Mouse (Mus musculus) midbrain, embryonic 12.5 days (tissue): Measurements from ENCODE around the gene Ttll3. TPM values are rescaled to one million over a fixed set of nuclear protein-coding genes. Genes with fewer than 3 reads are reported as not detected.

Experiments used
- ATAC-seq: fragments of 200-750 bp; cut with Nextera tagmentation; 2 replicates; pipeline ENCODE4 v1.8.0; 2017; ENCODE audit warnings: low read depth, moderate TSS enrichment, moderate library complexity; ENCODE audit not compliant: low FRiP score
- H3K27ac ChIP-seq: fragments of 300-500 bp; sonication (generic); replicated peaks from 2 replicates; pipeline ENCODE4 v1.5.1; 2016; ENCODE audit warnings: mild to moderate bottlenecking
- H3K27me3 ChIP-seq: fragments of 300-500 bp; sonication (generic); 2 replicates; pipeline ENCODE4 v1.6.1; 2016; ENCODE audit warnings: mild to moderate bottlenecking
- H3K36me3 ChIP-seq: fragments of 300-500 bp; sonication (generic); 2 replicates; pipeline ENCODE4 v1.6.1; 2016
- H3K4me1 ChIP-seq: fragments of 300-500 bp; sonication (generic); 2 replicates; pipeline ENCODE4 v1.6.1; 2016
- H3K4me2 ChIP-seq: fragments of 300-500 bp; sonication (generic); replicated peaks from 2 replicates; pipeline ENCODE4 v1.6.1; 2016; ENCODE audit warnings: mild to moderate bottlenecking, moderate library complexity
- H3K4me3 ChIP-seq: fragments of 300-500 bp; sonication (generic); 2 replicates; pipeline ENCODE4 v1.5.1; 2016; ENCODE audit warnings: mild to moderate bottlenecking
- H3K9ac ChIP-seq: fragments of 300-500 bp; sonication (generic); replicated peaks from 2 replicates; pipeline ENCODE4 v1.6.1; 2016; ENCODE audit warnings: mild to moderate bottlenecking, moderate library complexity
- H3K9me3 ChIP-seq: fragments of 300-500 bp; sonication (generic); 2 replicates; pipeline ENCODE4 v1.6.1; 2016; ENCODE audit warnings: mild to moderate bottlenecking
- WGBS: fragments of 180-500 bp; shearing (Covaris S2); methylation state at CpG from one replicate; pipeline ENCODE4 v1.1.7; 2016; 5-methylcytosine and 5-hydroxymethylcytosine counted together
- microRNA-seq: library from miRNA; unstranded; fragments of <30 nt; microRNA quantifications from one replicate; pipeline ENCODE4, GENCODE M21; 2017
- polyA plus RNA-seq: library from polyadenylated mRNA; unstranded; fragments of >200 nt; fragmentation: Nextera tagmentation; extraction: Ambion mirVana; gene quantifications from 2 replicates; pipeline ENCODE4 v1.2.1, GENCODE M21; 2016

Ttll3 gene
- polyA plus RNA-seq, 1 experiment from 2014 or later, result 6.3 TPM

- H3K36me3 ChIP-seq, result peaks cover 27% of the 10 kb centered on the region
- WGBS, result 53% methylated on average over 12 of the region's 12 CpGs
- H3K4me2 ChIP-seq, result peak overlapping the region; percentile 89
- H3K27ac ChIP-seq, result peak overlapping the region; percentile 36
- peak overlapping the region; percentile 96 for H3K4me3 ChIP-seq
- no peaks in the 10 kb centered on the region for H3K27me3 ChIP-seq
- H3K4me1 ChIP-seq, result peaks cover 10% of the 10 kb centered on the region
- H3K9ac ChIP-seq, result peak overlapping the region; percentile 88
- no peak for ATAC-seq
- H3K9me3 ChIP-seq, result no peaks in the 10 kb centered on the region
Observed at GRCm38 (mm10) chr6:113443091-113443490, 54.0 kb downstream of the Ttll3 start.

- no peak for ATAC-seq
- Histone ChIP-seq H3K9ac (no peak overlapping the region), H3K4me1 (peaks cover 10% of the 10 kb centered on the region), H3K27ac (no peak overlapping the region), H3K4me2 (no peak overlapping the region), H3K36me3 (peaks cover 40% of the 10 kb centered on the region), H3K27me3 (no peaks in the 10 kb centered on the region), H3K4me3 (no peak overlapping the region), H3K9me3 (no peaks in the 10 kb centered on the region)
- WGBS, result 83% methylated on average over 8 of the region's 8 CpGs
Observed at GRCm38 (mm10) chr6:113444207-113444965, 55.3 kb downstream of the Ttll3 start.

- Histone ChIP-seq H3K4me3 (no peak overlapping the region), H3K4me2 (no peak overlapping the region), H3K4me1 (peaks cover 10% of the 10 kb centered on the region), H3K36me3 (peaks cover 40% of the 10 kb centered on the region), H3K9me3 (no peaks in the 10 kb centered on the region), H3K27me3 (no peaks in the 10 kb centered on the region), H3K9ac (no peak overlapping the region), H3K27ac (no peak overlapping the region)
- no peak for ATAC-seq
- 92% methylated on average over 4 of the region's 4 CpGs for WGBS
Observed at GRCm38 (mm10) chr6:113447639-113448038, 58.6 kb downstream of the Ttll3 start.

- H3K4me1 ChIP-seq, result no peaks in the 10 kb centered on the region
- no peaks in the 10 kb centered on the region for H3K9me3 ChIP-seq
- peaks cover 26% of the 10 kb centered on the region for H3K36me3 ChIP-seq
- H3K4me2 ChIP-seq, result no peak overlapping the region
- H3K27ac ChIP-seq, result no peak overlapping the region
- H3K4me3 ChIP-seq, result no peak overlapping the region
- H3K9ac ChIP-seq, result no peak overlapping the region
- H3K27me3 ChIP-seq, result no peaks in the 10 kb centered on the region
- WGBS, result 92% methylated on average over 2 of the region's 2 CpGs
- no peak for ATAC-seq
Observed at GRCm38 (mm10) chr6:113451839-113452238, 62.8 kb downstream of the Ttll3 start.

GRCm38 (mm10) chr6:113455007-113455406, 65.9 kb downstream of the Ttll3 start:
- 76% methylated on average over 5 of the region's 5 CpGs for WGBS
- H3K4me1 ChIP-seq, result no peaks in the 10 kb centered on the region
- H3K4me3 ChIP-seq, result no peak overlapping the region
- no peaks in the 10 kb centered on the region for H3K36me3 ChIP-seq
- H3K4me2 ChIP-seq, result no peak overlapping the region
- H3K27ac ChIP-seq, result no peak overlapping the region
- no peak overlapping the region for H3K9ac ChIP-seq
- no peak for ATAC-seq
- peaks cover 7% of the 10 kb centered on the region; the same call in 1 of the 2 replicates for H3K27me3 ChIP-seq
- no peaks in the 10 kb centered on the region for H3K9me3 ChIP-seq

GRCm38 (mm10) chr6:113457952-113458534, 69.0 kb downstream of the Ttll3 start, which contains the start of gene Il17re:
Gene Il17re, plus strand, starts transcription at chr6:113458484.
- Histone ChIP-seq H3K9ac (no peak within 1 kb of the TSS), H3K27ac (no peak within 1 kb of the TSS), H3K4me2 (no peak within 1 kb of the TSS), H3K36me3 (no peaks in the 10 kb centered on the region), H3K27me3 (peaks cover 7% of the 10 kb centered on the region; the same call in 1 of the 2 replicates), H3K9me3 (no peaks in the 10 kb centered on the region), H3K4me1 (no peaks in the 10 kb centered on the region), H3K4me3 (no peak within 1 kb of the TSS)
- no peak for ATAC-seq
- 79% methylated on average over 10 of the region's 10 CpGs for WGBS

GRCm38 (mm10) chr6:113458635-113459034, 69.6 kb downstream of the Ttll3 start:
- no peak overlapping the region for H3K9ac ChIP-seq
- no peak overlapping the region for H3K4me3 ChIP-seq
- H3K27ac ChIP-seq, result no peak overlapping the region
- peaks cover 7% of the 10 kb centered on the region; the same call in 1 of the 2 replicates for H3K27me3 ChIP-seq
- WGBS, result 72% methylated on average over 10 of the region's 10 CpGs
- no peak for ATAC-seq
- H3K4me2 ChIP-seq, result no peak overlapping the region
- H3K9me3 ChIP-seq, result no peaks in the 10 kb centered on the region
- no peaks in the 10 kb centered on the region for H3K36me3 ChIP-seq
- H3K4me1 ChIP-seq, result no peaks in the 10 kb centered on the region

- H3K4me1 ChIP-seq, result 0 out of 2 replicates have a peak, but pooled peaks cover 2% of the 10 kb centered on the region
- 72% methylated on average over 7 of the region's 7 CpGs for WGBS
- H3K27ac ChIP-seq, result no peak overlapping the region
- no peak overlapping the region for H3K4me3 ChIP-seq
- ATAC-seq, result no peak
- H3K27me3 ChIP-seq, result peaks cover 18% of the 10 kb centered on the region
- H3K36me3 ChIP-seq, result no peaks in the 10 kb centered on the region
- H3K4me2 ChIP-seq, result no peak overlapping the region
- no peak overlapping the region for H3K9ac ChIP-seq
- no peaks in the 10 kb centered on the region for H3K9me3 ChIP-seq
Observed at GRCm38 (mm10) chr6:113464040-113464439, 75.0 kb downstream of the Ttll3 start.

Small RNA genes within 50 kb of the gene (microRNA-seq; reads per million reads assigned to microRNA genes)
- not detected for gene Gm24387

Other genes with a start within 250 kb of the Ttll3 start
- gene Lhfpl4, start 193.9 kb upstream of the Ttll3 start, polyA plus RNA-seq, result 38.7 and 46.3 TPM in 2 replicates
- gene Mtmr14, start 151.4 kb upstream of the Ttll3 start, polyA plus RNA-seq, result 48.1 and 48.7 TPM in 2 replicates
- gene Cpne9, start 107.0 kb upstream of the Ttll3 start, polyA plus RNA-seq, result 0.22 and 0.34 TPM in 2 replicates
- 29.6 and 31.2 TPM in 2 replicates for gene Brpf1, start 82.1 kb upstream of the Ttll3 start, polyA plus RNA-seq
- gene Ogg1, start 62.3 kb upstream of the Ttll3 start, polyA plus RNA-seq, result 11.7 and 13.6 TPM in 2 replicates
- gene Camk1, start 45.3 kb upstream of the Ttll3 start, polyA plus RNA-seq, result 66.5 and 67.4 TPM in 2 replicates
- gene Tada3, start 11.4 kb upstream of the Ttll3 start, polyA plus RNA-seq, result 63.2 and 64.5 TPM in 2 replicates
- 332 and 360 TPM in 2 replicates for gene Arpc4, start 11.1 kb upstream of the Ttll3 start, polyA plus RNA-seq
- gene Rpusd3, start 30.1 kb downstream of the Ttll3 start, polyA plus RNA-seq, result 24.3 and 26.7 TPM in 2 replicates
- not detected in 2 replicates for gene Cidec, start 46.5 kb downstream of the Ttll3 start, polyA plus RNA-seq
- gene Jagn1, start 53.3 kb downstream of the Ttll3 start, polyA plus RNA-seq, result 73.4 and 74.9 TPM in 2 replicates
- 0.51 and 0.93 TPM in 2 replicates for gene Il17re, start 69.2 kb downstream of the Ttll3 start, polyA plus RNA-seq
- 4.3 and 6.3 TPM in 2 replicates for gene Il17rc, start 82.2 kb downstream of the Ttll3 start, polyA plus RNA-seq
- gene Creld1, start 94.0 kb downstream of the Ttll3 start, polyA plus RNA-seq, result 44.0 and 49.1 TPM in 2 replicates
- gene Prrt3, start 112.7 kb downstream of the Ttll3 start, polyA plus RNA-seq, result 2.5 and 2.8 TPM in 2 replicates
- gene Emc3, start 142.4 kb downstream of the Ttll3 start, polyA plus RNA-seq, result 81.3 and 87.7 TPM in 2 replicates
- 12.7 and 13.0 TPM in 2 replicates for gene Fancd2, start 142.4 kb downstream of the Ttll3 start, polyA plus RNA-seq
- 0.22 TPM in 1 of 2 replicates, not detected in the other for gene Fancd2os, start 211.5 kb downstream of the Ttll3 start, polyA plus RNA-seq
- 184 and 196 TPM in 2 replicates for gene Brk1, start 215.5 kb downstream of the Ttll3 start, polyA plus RNA-seq
- 55.1 and 56.3 TPM in 2 replicates for gene Vhl, start 234.7 kb downstream of the Ttll3 start, polyA plus RNA-seq
- gene Irak2, start 249.2 kb downstream of the Ttll3 start, polyA plus RNA-seq, result 1.4 and 2.3 TPM in 2 replicates